Mouse (Mus musculus) ES-CJ7 (cell line): ENCODE measurements around the gene Bdp1.
"Not testable (repeated sequence)": the region's sequence is repeated elsewhere in the genome, so short reads cannot be mapped to it uniquely, and the experiment has no call there.

Experiments
- DNase-seq: peaks from one replicate; pipeline ENCODE4 v3.0.0; 2011; ENCODE audit warnings: low read depth, low spot score

Bdp1 gene

GRCm38 (mm10) chr13:100103748-100104254 lies at the start of gene Bdp1:
Gene Bdp1, minus strand, starts transcription at chr13:100104070.
- DNase-seq = peak; percentile 84

GRCm38 (mm10) chr13:100152659-100153058 lies 48.8 kb upstream of the Bdp1 start:
- DNase-seq = no peak

DNA sequence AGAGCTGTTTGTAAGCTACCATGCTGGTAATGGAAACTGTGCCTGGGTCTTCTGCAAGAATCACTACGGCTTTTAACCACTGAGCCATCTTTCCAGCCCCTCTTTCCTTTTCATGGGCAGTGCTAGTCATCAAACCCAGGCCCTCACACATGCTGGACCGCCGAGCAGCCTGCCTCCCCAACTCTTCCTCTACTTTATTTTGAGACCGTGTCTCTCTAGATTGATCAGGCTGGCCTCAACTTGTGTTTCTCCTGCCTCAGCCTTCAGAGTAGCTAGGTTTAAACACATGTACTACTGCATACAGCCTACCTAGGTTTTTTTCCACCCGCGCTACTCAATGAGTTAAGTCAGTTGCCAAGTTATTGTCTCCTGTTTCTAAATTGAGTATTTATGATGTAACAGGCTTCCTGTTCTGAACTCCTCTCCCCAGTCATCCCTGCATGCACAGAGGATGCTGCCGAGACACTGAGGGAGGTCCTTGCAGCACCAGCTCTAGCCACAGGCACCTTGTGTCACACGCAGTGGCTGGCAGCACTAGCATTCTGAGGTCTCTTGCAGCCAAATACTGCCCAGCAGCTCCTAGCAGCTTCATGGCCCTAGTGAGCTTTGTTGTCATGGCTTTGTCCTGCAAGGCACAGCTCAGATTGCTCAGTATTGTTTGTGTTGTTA lies 37.9 kb upstream of the Bdp1 start:
- DNase-seq = no peak

DNA sequence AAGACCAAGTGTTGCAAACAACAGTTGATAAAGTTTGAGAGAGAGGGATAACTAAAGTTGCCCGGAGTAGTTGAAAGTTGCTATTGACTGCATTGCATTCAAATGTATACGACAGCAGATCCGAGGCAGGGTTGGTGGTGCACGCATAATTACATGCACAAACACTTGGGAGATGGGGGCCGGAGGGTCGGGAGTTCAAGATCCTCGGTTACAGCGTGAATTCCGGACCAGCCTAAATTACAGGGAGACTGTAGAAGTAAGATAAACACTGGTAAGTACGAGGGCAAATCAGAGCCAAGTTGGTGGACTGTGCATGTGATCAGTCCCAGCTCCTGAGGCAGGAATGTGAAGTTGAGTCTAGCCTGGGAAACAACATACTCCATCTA lies 21.4 kb upstream of the Bdp1 start:
- no peak for DNase-seq

DNA sequence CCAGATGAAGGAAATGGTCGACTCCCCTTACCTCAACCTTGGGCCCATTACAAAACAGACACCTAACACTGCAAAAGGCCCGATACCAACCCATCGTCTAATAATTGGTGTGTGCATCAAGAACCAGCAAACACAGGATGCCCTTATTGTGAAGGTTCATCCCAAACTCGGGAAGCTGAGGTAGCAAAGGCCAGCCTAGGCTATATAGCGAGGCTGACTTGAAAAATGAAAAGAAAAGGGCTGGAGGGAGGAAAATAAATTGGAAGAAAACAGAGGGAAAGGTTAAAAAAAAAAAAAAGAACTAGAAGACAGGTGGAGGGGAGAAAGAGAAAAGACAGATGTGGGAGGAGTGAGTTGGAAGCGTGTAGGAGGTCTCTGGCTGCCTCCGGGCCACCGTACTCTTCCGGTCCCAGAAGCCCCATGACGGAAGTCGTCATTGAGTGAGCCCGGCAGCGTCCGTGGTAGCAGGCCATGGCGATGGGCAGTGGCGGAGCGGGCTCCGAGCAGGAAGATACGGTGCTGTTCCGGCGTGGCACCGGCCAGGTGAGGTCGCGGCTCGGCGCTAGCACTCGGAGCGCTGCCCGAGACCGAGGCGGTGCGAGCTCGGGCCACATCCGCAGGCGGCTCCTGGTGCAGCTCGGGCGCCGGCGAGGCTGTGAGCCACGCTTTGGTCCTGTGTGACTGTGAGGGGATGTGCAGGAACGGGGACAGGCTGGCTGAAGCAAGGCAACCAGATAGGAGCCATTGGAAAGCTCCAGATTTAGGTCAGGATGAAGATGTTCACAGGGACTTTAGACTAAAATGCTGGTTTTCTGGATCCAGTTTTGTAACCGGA lies 20.8 kb upstream of the Bdp1 start, which contains the start of gene Smn1:
Gene Smn1 (plus strand): TSS at position 430 of the 835 bp plus-strand sequence.
- peak; percentile 92 for DNase-seq

- DNase-seq = no peak
Observed at GRCm38 (mm10) chr13:100123970-100124369, 20.1 kb upstream of the Bdp1 start.

GRCm38 (mm10) chr13:100112218-100112972 lies 8.5 kb upstream of the Bdp1 start:
- DNase-seq = no peak

DNA sequence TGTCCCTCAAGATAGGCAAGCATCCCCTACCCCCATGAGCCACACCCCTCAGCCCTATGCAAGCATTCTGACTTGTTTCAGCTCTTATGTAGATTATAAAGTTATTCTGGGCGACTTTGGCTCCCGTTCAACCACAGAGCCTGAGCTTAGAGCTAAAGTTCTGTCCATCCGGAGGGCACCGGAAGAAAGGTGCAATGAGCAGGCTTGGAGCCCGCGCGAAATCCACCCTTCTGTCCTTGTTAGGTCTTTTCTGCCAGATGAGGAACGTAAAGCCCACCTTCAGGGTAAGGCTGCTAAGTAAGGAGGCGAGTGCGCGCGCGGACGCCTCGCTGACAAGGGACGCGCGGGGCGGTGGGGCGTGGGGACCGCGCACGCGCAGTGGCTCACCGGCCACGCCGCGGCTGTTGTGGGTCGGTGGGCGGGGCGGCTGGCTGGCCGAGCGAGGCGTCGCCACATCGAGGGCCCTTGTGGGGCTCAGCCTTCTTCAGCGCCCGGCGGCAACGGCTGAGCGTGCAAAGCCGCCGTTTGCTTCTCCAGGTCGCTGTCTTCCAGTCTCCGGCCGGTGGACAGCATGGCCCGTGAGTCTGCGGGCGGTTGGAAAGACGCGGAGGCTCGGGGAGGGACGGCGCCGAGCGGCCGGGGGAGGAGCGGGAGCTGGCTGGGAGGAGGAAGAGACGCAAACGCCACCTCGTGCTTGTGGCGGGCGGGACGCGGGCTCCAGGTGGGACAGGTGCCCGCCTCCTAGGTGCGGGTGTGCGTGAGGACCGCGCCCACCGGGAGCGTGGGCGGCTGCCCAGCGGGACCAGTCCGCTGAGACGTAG lies 4.0 kb upstream of the Bdp1 start, which contains the start of gene Serf1:
Gene Serf1 (plus strand): TSS at position 361 of the 821 bp plus-strand sequence.
- peak; percentile 71 for DNase-seq

DNA sequence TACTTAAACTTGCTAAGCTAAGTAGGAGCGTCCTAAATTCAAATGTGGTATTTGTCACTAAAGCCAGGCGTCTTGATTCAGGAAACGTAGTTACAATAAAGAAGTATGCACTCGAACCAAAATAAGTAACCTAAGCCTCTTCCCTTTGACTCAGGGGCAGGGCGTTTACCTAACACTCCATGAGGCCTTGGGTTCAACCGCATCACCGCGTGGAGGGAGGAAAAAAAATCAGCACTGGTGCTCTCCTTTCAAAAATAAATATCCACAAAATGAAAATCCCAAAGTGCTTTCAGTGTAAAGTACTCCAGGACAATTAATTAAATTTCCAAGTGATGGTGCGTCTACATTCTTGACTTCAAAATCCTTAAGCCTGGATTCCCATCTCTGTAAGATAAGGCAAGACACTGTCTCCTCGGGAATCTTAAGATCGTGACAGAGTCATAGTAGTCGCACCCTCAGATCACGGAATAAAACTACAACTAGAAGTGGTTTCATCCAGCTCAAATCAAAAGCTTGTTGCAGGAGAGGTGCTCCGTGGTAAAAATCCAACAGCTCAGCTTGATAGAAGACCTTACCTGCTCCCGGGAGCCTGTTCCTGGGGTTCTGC lies 715 bp downstream of the Bdp1 start:
- no peak for DNase-seq

DNA sequence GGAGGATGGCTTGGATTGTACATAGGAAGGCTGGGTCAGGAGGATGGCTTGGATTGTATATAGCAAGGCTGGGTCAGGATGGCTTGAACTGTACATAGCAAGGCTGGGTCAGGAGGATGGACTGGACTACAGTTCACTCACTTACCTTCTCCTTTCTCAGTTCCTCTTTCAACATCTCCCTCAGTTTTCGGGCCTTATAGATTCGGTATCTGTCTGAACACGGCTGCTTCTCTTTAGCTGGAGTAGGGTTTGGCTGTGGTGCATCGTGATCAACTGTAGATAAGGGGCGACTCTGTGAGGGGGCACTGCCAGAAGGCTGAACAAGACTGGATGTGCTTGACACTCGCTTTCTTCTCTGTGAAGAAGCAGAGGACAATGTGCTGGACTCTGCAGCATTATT lies 5.1 kb downstream of the Bdp1 start:
- DNase-seq = no peak

GRCm38 (mm10) chr13:100071473-100071872 lies 32.4 kb downstream of the Bdp1 start:
- DNase-seq = no peak

DNA sequence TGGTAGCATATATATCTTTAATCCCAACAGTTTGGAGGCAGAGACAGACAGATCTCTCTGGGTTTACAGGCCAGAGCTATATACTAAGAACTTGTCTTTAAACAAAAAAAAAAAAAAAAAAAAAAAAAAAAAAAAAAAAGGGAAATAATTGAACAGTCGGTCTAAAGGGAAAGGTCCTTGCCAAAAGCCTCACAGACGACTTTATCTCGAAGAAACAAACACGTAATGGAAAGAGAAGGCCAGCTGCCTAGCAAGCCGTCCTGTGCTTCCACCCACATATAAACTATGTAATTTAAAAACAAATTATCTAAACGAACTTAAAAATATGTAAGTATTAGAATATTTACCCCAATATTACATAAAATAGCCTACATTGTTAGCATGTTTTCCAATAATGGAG lies 36.0 kb downstream of the Bdp1 start:
- DNase-seq = no peak

DNA sequence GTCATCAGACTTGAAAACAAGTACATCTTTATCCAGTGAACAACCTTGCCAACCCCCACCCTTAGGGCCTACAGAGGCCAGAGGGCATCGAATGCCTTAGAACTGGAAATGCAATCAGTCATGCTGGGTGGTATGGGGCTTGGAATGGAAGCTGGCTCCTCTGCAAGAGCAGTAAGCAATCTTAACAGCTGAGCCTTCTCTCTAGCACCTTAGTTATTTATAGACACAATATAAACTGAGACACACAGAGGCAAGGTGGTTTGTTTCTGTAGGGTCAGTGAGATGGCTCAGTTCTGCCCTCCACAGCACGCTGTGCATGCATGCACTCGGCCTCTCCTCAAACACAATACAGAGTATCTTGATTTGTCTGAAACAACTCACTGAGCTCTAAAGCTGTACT lies 39.9 kb downstream of the Bdp1 start:
- no peak for DNase-seq

GRCm38 (mm10) chr13:100057738-100058137 lies 46.1 kb downstream of the Bdp1 start:
- DNase-seq = not testable (repeated sequence)

DNA sequence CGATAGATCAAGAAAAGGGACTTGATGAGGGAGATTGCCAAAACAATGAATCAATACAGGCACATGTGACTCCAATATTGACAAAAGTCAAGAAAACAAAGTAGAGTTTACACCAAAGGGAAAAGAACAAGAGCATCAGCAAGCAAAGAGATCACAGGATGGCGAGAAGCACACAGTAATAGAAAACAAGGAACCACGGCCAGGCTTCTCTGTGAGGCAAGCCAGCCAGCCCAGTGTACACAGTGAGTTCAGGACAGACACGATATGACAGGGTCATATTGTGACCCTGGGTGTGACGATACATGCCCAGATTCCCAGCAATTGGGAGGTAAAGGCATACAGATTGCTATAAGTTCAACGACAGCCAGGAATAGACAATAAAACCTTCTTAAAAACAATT lies 77.9 kb downstream of the Bdp1 start:
- no peak for DNase-seq

DNA sequence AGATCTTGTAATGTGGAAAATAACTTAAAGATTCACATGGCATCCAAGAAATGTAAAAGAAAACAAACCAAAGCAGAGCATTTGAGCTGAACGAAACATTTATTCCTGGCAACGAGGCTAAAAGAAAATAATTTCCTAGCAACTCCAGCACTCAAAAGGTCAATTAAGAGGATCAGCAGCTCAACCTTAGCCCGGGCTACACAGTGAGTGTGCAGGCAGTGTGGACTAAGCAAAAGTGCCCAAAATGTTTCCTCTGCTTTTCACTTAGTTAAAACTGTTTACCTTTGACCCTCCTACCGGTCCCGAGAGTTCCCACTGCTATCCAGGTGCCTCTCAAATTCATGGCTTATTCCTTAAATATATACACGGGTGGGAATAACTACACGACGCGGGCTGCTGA lies 87.0 kb downstream of the Bdp1 start:
- no peak for DNase-seq

DNA sequence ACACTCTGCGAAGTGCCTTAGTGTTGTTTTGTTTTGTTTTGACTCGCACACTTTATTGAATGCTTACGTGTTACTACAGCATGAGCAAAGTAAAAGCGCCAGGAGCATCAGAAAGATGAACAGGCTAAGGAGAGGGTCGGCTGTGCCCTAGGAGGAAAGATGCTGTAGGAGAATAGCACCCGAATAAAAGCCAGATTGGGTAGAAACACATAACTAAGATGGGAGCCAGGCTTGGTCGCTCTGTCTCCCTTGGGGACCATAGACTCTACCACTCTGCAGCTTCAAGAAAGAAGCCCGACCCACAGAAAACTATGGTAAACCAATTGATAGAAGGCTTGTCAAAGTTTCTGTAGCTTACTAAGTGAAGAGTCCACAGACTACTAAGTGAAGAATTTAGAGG lies 87.9 kb downstream of the Bdp1 start:
- peak; percentile 11 for DNase-seq

DNA sequence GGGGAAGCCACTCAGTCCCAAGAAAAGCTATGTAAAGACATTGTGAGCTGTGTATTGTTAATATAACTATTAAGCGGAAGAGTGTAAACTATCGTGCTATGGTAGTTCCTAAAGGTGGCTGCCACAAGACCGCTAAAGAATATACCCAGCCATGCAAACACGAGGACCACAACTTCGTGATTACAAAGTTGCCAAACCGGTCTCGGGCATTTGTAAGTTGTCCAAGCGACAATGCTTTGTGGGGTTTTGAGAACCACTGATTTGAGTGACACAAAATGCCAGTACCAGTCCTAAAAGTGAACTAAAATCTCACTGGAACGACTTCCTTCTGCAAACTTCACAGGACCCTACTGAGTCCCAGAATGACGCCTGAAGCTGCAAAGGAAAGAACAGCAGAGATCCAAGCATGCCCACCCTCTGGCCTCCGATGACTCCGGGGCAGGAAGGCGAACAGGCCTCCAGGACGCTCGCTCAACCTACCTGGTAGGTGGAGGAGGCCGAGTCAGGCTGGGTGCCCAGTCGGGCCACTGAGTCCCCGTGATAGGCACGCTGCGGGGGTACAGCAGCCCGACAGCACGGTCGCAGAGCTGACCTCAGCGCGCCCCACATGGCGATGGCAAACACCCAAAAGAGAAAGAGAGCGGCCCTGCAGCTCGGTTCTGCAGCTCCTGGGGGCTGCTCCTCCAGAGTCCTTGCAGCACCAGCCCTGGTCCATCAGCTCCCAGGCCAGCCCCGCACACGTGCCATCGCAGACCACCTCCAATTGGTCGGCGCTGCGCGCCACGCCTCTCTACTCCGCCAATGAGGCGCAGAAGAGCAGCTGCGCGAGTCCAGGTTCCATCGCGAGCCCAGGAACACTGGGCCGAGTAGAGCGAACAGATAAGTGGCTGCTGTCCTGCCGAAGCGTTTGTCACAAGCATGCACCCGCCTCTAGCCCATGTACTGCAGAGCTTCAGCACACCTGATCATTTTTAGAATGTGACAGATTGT lies 88.7 kb downstream of the Bdp1 start, which contains the start of gene Mccc2:
Gene Mccc2 (minus strand): TSS at position 734 of the 990 bp plus-strand sequence.
- DNase-seq = peak; percentile 90

DNA sequence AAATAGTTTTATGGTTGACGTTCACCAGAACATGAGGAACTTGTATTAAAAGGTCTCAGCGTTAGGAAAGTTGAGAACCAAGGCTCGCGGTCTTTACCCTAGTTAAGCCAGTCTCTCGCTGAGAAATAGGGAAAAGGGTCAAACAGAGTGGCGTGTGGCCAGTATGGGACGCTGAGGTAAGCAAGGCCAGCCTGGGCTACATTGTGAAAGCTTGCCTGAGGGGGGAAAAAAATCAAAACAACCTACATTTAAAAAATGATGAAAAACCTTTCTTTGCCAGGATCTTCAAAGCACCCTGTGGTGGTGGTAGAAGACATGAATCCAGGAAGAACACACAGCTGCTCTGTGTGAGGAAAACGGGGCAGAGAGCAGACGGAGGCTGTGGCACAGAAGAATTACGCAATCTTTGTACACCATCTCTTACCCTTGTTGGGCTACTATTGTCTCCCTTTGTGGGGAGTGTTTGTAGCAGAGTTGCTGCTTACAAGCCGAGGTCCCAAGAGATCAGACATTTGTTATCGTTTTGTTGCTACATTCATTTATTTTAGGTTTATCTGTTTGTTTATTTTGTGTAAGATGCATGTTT lies 97.9 kb downstream of the Bdp1 start:
- DNase-seq = no peak
